In the genomic region with DNA sequence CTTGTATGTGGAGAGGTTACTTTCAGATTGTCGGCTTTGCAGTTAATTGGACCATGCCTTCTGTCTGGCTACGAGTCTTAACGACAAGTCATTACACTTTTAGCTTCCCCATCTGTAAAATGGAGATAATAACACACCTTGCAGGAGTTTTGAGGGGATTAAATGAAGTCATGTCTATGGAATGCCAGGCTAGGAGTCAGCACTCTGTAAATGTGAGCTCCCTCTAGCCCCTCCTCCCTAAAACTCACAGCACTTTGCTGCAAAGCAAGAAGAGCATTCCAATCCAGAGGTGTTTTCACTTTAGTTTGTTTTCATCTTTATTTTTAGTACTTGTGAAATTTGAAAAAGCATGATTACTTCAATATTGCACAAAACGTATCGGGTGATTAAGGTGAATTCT, we compare ENCODE assay signal across 24 mouse cellular contexts.
DNase-seq lines count a peak whose midpoint lies in the region; ATAC-seq and TF ChIP-seq lines count a peak whose summit lies in the region.
"Had no signal": no experiment of that assay in that cellular context is flagged by ENCODE, and none has a peak within 500 bp of the region (broad histone marks: within the 10 kb centered on the region; RNA-seq: fewer than 3 reads in every experiment).

No protein-coding gene starts in this region.

- H3K27me3 ChIP-seq in embryonic facial prominence, embryonic 11.5 days (ENCODE audit: control insufficient read depth, insufficient read depth, low read length): no peaks in the 10 kb centered on the region
- no peaks in the 10 kb centered on the region for H3K27me3 ChIP-seq in embryonic facial prominence, embryonic 10.5 days (replicated peaks; ENCODE audit: low read depth, poor library complexity, severe bottlenecking)
- H3K27me3 ChIP-seq in limb, embryonic 14.5 days (ENCODE audit: control insufficient read depth, insufficient read depth, low read length): no peaks in the 10 kb centered on the region
- no peaks in the 10 kb centered on the region for H3K27me3 ChIP-seq in limb, embryonic 10.5 days (ENCODE audit: low read depth, poor library complexity, severe bottlenecking)
- no peaks in the 10 kb centered on the region for H3K27me3 ChIP-seq in embryonic facial prominence, embryonic 13.5 days
- H3K27me3 ChIP-seq: embryonic facial prominence, embryonic 15.5 days; forebrain, embryonic 12.5 days had no signal

- H3K9me3 ChIP-seq in embryonic facial prominence, embryonic 11.5 days (replicated peaks; ENCODE audit: control insufficient read depth, low read length): no peaks in the 10 kb centered on the region
- no peaks in the 10 kb centered on the region for H3K9me3 ChIP-seq in embryonic facial prominence, embryonic 10.5 days
- H3K9me3 ChIP-seq in limb, embryonic 14.5 days (ENCODE audit: control insufficient read depth, low read length): no peaks in the 10 kb centered on the region
- H3K9me3 ChIP-seq in limb, embryonic 10.5 days (replicated peaks): no peaks in the 10 kb centered on the region
- no peaks in the 10 kb centered on the region for H3K9me3 ChIP-seq in embryonic facial prominence, embryonic 13.5 days
- H3K9me3 ChIP-seq: embryonic facial prominence, embryonic 15.5 days; forebrain, embryonic 10.5 days; forebrain, embryonic 12.5 days had no signal

- peak; percentile 21 for DNase-seq in embryonic facial prominence, embryonic 11.5 days (ENCODE audit: low spot score)
- no peak for DNase-seq in embryonic facial prominence, embryonic 10.5 days (ENCODE audit: low spot score)
- no peak for DNase-seq in limb, embryonic 14.5 days (ENCODE audit: low spot score)
- no peak for DNase-seq in limb, embryonic 10.5 days (ENCODE audit: low spot score)
- DNase-seq in 3T3-L1 (ENCODE audit: low read depth, low spot score): peak; percentile 7
- DNase-seq in layer of hippocampus, postnatal 14 days (ENCODE audit: low spot score in 2 of 2): no peak
- no peak for DNase-seq in urinary bladder, postnatal 14 days (ENCODE audit: low spot score)
- DNase-seq: adrenal gland, adult 8-10 months; adrenal gland, postnatal 14 days; adrenal gland, postnatal 36 days; cerebellum, adult 11-12 months; cerebellum, adult 2 months; cerebellum, adult 9-11 months; cerebellum, postnatal 14 days; cerebellum, postnatal 36 days; embryo, embryonic 11 days had no signal

- no peaks in the 10 kb centered on the region for H3K36me3 ChIP-seq in embryonic facial prominence, embryonic 11.5 days (replicated peaks; ENCODE audit: control insufficient read depth, insufficient read depth, low read depth, low read length)
- H3K36me3 ChIP-seq in embryonic facial prominence, embryonic 10.5 days (replicated peaks): no peaks in the 10 kb centered on the region
- H3K36me3 ChIP-seq in limb, embryonic 14.5 days (ENCODE audit: control insufficient read depth, insufficient read depth, low read length): no peaks in the 10 kb centered on the region
- no peaks in the 10 kb centered on the region for H3K36me3 ChIP-seq in limb, embryonic 10.5 days
- no peaks in the 10 kb centered on the region for H3K36me3 ChIP-seq in embryonic facial prominence, embryonic 13.5 days
- H3K36me3 ChIP-seq: embryonic facial prominence, embryonic 15.5 days; forebrain, embryonic 10.5 days; forebrain, embryonic 12.5 days had no signal

- no peak overlapping the region for H3K27ac ChIP-seq in embryonic facial prominence, embryonic 11.5 days (replicated peaks; ENCODE audit: low read depth, low read length)
- H3K27ac ChIP-seq in embryonic facial prominence, embryonic 10.5 days (replicated peaks): no peak overlapping the region
- no peak overlapping the region for H3K27ac ChIP-seq in limb, embryonic 14.5 days (replicated peaks; ENCODE audit: low read depth, low read length)
- no peak overlapping the region for H3K27ac ChIP-seq in limb, embryonic 10.5 days
- H3K27ac ChIP-seq in embryonic facial prominence, embryonic 13.5 days: no peak overlapping the region
- H3K27ac ChIP-seq: embryonic facial prominence, embryonic 15.5 days; forebrain, embryonic 10.5 days; forebrain, embryonic 12.5 days had no signal

- H3K4me1 ChIP-seq in embryonic facial prominence, embryonic 11.5 days (ENCODE audit: control insufficient read depth, insufficient read depth, low read length): no peaks in the 10 kb centered on the region
- H3K4me1 ChIP-seq in embryonic facial prominence, embryonic 10.5 days: no peaks in the 10 kb centered on the region
- no peaks in the 10 kb centered on the region for H3K4me1 ChIP-seq in limb, embryonic 14.5 days (ENCODE audit: control insufficient read depth, insufficient read depth, low read length)
- H3K4me1 ChIP-seq in limb, embryonic 10.5 days: no peaks in the 10 kb centered on the region
- H3K4me1 ChIP-seq in embryonic facial prominence, embryonic 13.5 days: 0 out of 2 replicates have a peak, but pooled peaks cover 3% of the 10 kb centered on the region
- H3K4me1 ChIP-seq: embryonic facial prominence, embryonic 15.5 days; forebrain, embryonic 12.5 days had no signal

- WGBS in embryonic facial prominence, embryonic 11.5 days: 71% methylated on average over 5 of the region's 5 CpGs
- whole genome bisulfite sequencing in embryonic facial prominence, embryonic 10.5 days: 74% methylated on average over 5 of the region's 5 CpGs
- WGBS in limb, embryonic 14.5 days: 32% methylated on average over 5 of the region's 5 CpGs
- 82% methylated on average over 5 of the region's 5 CpGs for WGBS in limb, embryonic 10.5 days
- WGBS in embryonic facial prominence, embryonic 13.5 days: 51% methylated on average over 5 of the region's 5 CpGs

- no peak overlapping the region for H3K4me2 ChIP-seq in embryonic facial prominence, embryonic 11.5 days (ENCODE audit: low read depth, low read length)
- no peak overlapping the region for H3K4me2 ChIP-seq in limb, embryonic 14.5 days (replicated peaks; ENCODE audit: low read depth, low read length, severe bottlenecking)
- no peak overlapping the region for H3K4me2 ChIP-seq in embryonic facial prominence, embryonic 13.5 days
- H3K4me2 ChIP-seq: embryonic facial prominence, embryonic 15.5 days; forebrain, embryonic 12.5 days had no signal

- no peak overlapping the region for H3K9ac ChIP-seq in embryonic facial prominence, embryonic 11.5 days (replicated peaks; ENCODE audit: low read length)
- H3K9ac ChIP-seq in limb, embryonic 14.5 days (ENCODE audit: low read depth, low read length, severe bottlenecking): no peak overlapping the region
- H3K9ac ChIP-seq in embryonic facial prominence, embryonic 13.5 days: no peak overlapping the region
- H3K9ac ChIP-seq: embryonic facial prominence, embryonic 15.5 days; forebrain, embryonic 12.5 days had no signal

- H3K4me3 ChIP-seq in embryonic facial prominence, embryonic 11.5 days (ENCODE audit: low read depth, low read length): no peak overlapping the region
- no peak overlapping the region for H3K4me3 ChIP-seq in embryonic facial prominence, embryonic 10.5 days
- H3K4me3 ChIP-seq in limb, embryonic 14.5 days (replicated peaks; ENCODE audit: low read length): no peak overlapping the region
- no peak overlapping the region for H3K4me3 ChIP-seq in limb, embryonic 10.5 days
- H3K4me3 ChIP-seq in embryonic facial prominence, embryonic 13.5 days: no peak overlapping the region
- H3K4me3 ChIP-seq: embryonic facial prominence, embryonic 15.5 days; erythroblast, embryonic 14.5 days; forebrain, embryonic 10.5 days; forebrain, embryonic 12.5 days had no signal

- no peak for ATAC-seq in embryonic facial prominence, embryonic 11.5 days (replicated peaks; ENCODE audit: insufficient number of reproducible peaks, low FRiP score, low TSS enrichment, low read depth)
- ATAC-seq in limb, embryonic 14.5 days (ENCODE audit: low FRiP score, low read depth): peak; percentile 55; the same call in 1 of the 2 replicates
- ATAC-seq in embryonic facial prominence, embryonic 13.5 days (ENCODE audit: insufficient number of reproducible peaks, insufficient read depth, low FRiP score, low TSS enrichment, low read depth): 0 out of 2 replicates have a peak, but pooled peaks have one; percentile 48
- ATAC-seq: activated CD4-positive, CD25-positive, alpha-beta regulatory T cell, adult 4 months; forebrain, embryonic 14.5 days; forebrain, embryonic 16.5 days had no signal

- no peak for TF ChIP-seq POLR2A in limb, embryonic 14.5 days (IDR thresholded peaks at IDR 0.05; ENCODE audit: borderline replicate concordance, extremely low read depth, insufficient read depth, insufficient read length)

Comparison
In these comparisons a context has a peak if more than half of its experiments do, and no peak if none do; other contexts are left out.
1. DNase-seq: peak in embryonic facial prominence, embryonic 11.5 days (single experiment) and 3T3-L1 (single experiment); none in embryonic facial prominence, embryonic 10.5 days (single experiment), limb, embryonic 14.5 days (single experiment), limb, embryonic 10.5 days (single experiment), layer of hippocampus, postnatal 14 days (0 of 2) and urinary bladder, postnatal 14 days (single experiment).